ENCODE assay signal across 9 mouse cellular contexts in genomic region chr7:16947959-16948361, GRCm38 (mm10). TPM values are rescaled to one million over a fixed set of nuclear protein-coding genes. Genes with fewer than 3 reads are reported as not detected.
DNase-seq lines count a peak whose midpoint lies in the region; ATAC-seq and TF ChIP-seq lines count a peak whose summit lies in the region.
"Had no signal": no experiment of that assay in that cellular context is flagged by ENCODE, and none has a peak within 500 bp of the region (broad histone marks: within the 10 kb centered on the region; RNA-seq: fewer than 3 reads in every experiment).

No protein-coding gene starts in this region.

- peaks cover 37% of the 10 kb centered on the region for H3K4me1 ChIP-seq in kidney, postnatal 0 days (replicated peaks; ENCODE audit: insufficient read depth, low read length)
- peaks cover 38% of the 10 kb centered on the region for H3K4me1 ChIP-seq in forebrain, postnatal 0 days (ENCODE audit: insufficient read depth)
- peaks cover 36% of the 10 kb centered on the region for H3K4me1 ChIP-seq in hindbrain, postnatal 0 days (ENCODE audit: insufficient read depth, low read length)

- H3K27me3 ChIP-seq in kidney, postnatal 0 days (ENCODE audit: insufficient read depth, low read length): peaks cover 30% of the 10 kb centered on the region
- no peaks in the 10 kb centered on the region for H3K27me3 ChIP-seq in forebrain, postnatal 0 days (ENCODE audit: insufficient read depth, low read length)
- H3K27me3 ChIP-seq in hindbrain, postnatal 0 days (ENCODE audit: insufficient read depth, low read length): no peaks in the 10 kb centered on the region

- H3K27ac ChIP-seq in kidney, postnatal 0 days: no peak overlapping the region; the same call in 1 of the 2 replicates
- peak overlapping the region; percentile 95; the same call in 1 of the 2 replicates for H3K27ac ChIP-seq in forebrain, postnatal 0 days (ENCODE audit: low read depth, low read length)
- peak overlapping the region; percentile 91 for H3K27ac ChIP-seq in hindbrain, postnatal 0 days

- peak overlapping the region; percentile 49; the same call in 1 of the 2 replicates for H3K4me2 ChIP-seq in kidney, postnatal 0 days (ENCODE audit: low read length)
- peak overlapping the region; percentile 91 for H3K4me2 ChIP-seq in forebrain, postnatal 0 days (ENCODE audit: low read depth)
- H3K4me2 ChIP-seq in hindbrain, postnatal 0 days (ENCODE audit: low read depth, low read length): peak overlapping the region; percentile 96

- no peaks in the 10 kb centered on the region for H3K36me3 ChIP-seq in kidney, postnatal 0 days (ENCODE audit: insufficient read depth, low read length)
- H3K36me3 ChIP-seq in forebrain, postnatal 0 days (ENCODE audit: insufficient read depth): no peaks in the 10 kb centered on the region
- no peaks in the 10 kb centered on the region for H3K36me3 ChIP-seq in hindbrain, postnatal 0 days (ENCODE audit: insufficient read depth, low read length)

- H3K9ac ChIP-seq in kidney, postnatal 0 days (ENCODE audit: low read depth, low read length): no peak overlapping the region
- H3K9ac ChIP-seq in forebrain, postnatal 0 days: peak overlapping the region; percentile 97
- H3K9ac ChIP-seq in hindbrain, postnatal 0 days (replicated peaks; ENCODE audit: low read length): peak overlapping the region; percentile 72

- no peak for DNase-seq in kidney, postnatal 0 days (ENCODE audit: low spot score)
- DNase-seq in kidney, adult 18-20 months: no peak
- DNase-seq in cerebellum, adult 18-20 months: peak; percentile 51 to 60
- DNase-seq in forebrain, postnatal 0 days: no peak
- peak; percentile 79 for DNase-seq in hindbrain, postnatal 0 days (ENCODE audit: low spot score)
- peak; percentile 26 for DNase-seq in neural tube, embryonic 10.5 days (ENCODE audit: extremely low spot score, low spot score)
- DNase-seq in B cell, adult 2 months: no peak
- no peak for DNase-seq in urinary bladder, postnatal 25 days (ENCODE audit: low spot score)

- ATAC-seq in kidney, postnatal 0 days (replicated peaks; ENCODE audit: low FRiP score, low read depth): no peak
- ATAC-seq in forebrain, postnatal 0 days: no peak
- ATAC-seq in hindbrain, postnatal 0 days: peak; percentile 6; the same call in 1 of the 2 replicates

- 29% methylated on average over 4 of the region's 4 CpGs for WGBS in kidney, postnatal 0 days
- WGBS in forebrain, postnatal 0 days: under 1% methylated on average over 4 of the region's 4 CpGs
- 1% methylated on average over 4 of the region's 4 CpGs for WGBS in hindbrain, postnatal 0 days

- no peaks in the 10 kb centered on the region for H3K9me3 ChIP-seq in kidney, postnatal 0 days (replicated peaks; ENCODE audit: low read length)
- H3K9me3 ChIP-seq in forebrain, postnatal 0 days (ENCODE audit: low read length): no peaks in the 10 kb centered on the region
- no peaks in the 10 kb centered on the region for H3K9me3 ChIP-seq in hindbrain, postnatal 0 days (ENCODE audit: low read length)

- no peak overlapping the region; the same call in 1 of the 2 replicates for H3K4me3 ChIP-seq in kidney, postnatal 0 days (replicated peaks; ENCODE audit: low read depth, low read length)
- peak overlapping the region; percentile 83 for H3K4me3 ChIP-seq in forebrain, postnatal 0 days (ENCODE audit: low read depth, low read length)
- H3K4me3 ChIP-seq in hindbrain, postnatal 0 days (ENCODE audit: low read length): peak overlapping the region; percentile 64
- H3K4me3 ChIP-seq: erythroblast, embryonic 14.5 days had no signal

- no peak for TF ChIP-seq CTCF in kidney, postnatal 0 days (IDR thresholded peaks at IDR 0.05; ENCODE audit: low read depth)
- no peak for TF ChIP-seq CTCF in forebrain, postnatal 0 days (IDR thresholded peaks at IDR 0.05; ENCODE audit: low read depth)
- no peak for TF ChIP-seq CTCF in hindbrain, postnatal 0 days (IDR thresholded peaks at IDR 0.05; ENCODE audit: low read depth)

RNA-seq across cellular contexts. Expression of gene Pnmal2, which starts 3.5 kb away (rescaled TPM):
- polyA plus RNA-seq in kidney, postnatal 0 days (2015; fragmentation: Nextera tagmentation; extraction: Ambion mirVana): 7.0 and 8.1 TPM in 2 replicates
- total RNA-seq in forebrain, postnatal 0 days (2014; rRNA removed): 98.9 and 133 TPM in 2 replicates
- 87.5 and 134 TPM in 2 replicates for polyA plus RNA-seq in forebrain, postnatal 0 days (2015; fragmentation: Nextera tagmentation; extraction: Ambion mirVana)
- 106 and 118 TPM in 2 replicates for total RNA-seq in hindbrain, postnatal 0 days (2014; rRNA removed)
- 138 and 139 TPM in 2 replicates for polyA plus RNA-seq in hindbrain, postnatal 0 days (2015; fragmentation: Nextera tagmentation; extraction: Ambion mirVana)
- polyA plus RNA-seq: erythroblast, embryonic 14.5 days had no signal

RNA-seq across cellular contexts. Expression of gene Pnmal1, which starts 11.5 kb away (rescaled TPM):
- polyA plus RNA-seq in kidney, postnatal 0 days (2015; fragmentation: Nextera tagmentation; extraction: Ambion mirVana): 0.28 and 0.33 TPM in 2 replicates
- total RNA-seq in forebrain, postnatal 0 days (2014; rRNA removed): 53.4 and 64.8 TPM in 2 replicates
- 51.1 and 61.5 TPM in 2 replicates for polyA plus RNA-seq in forebrain, postnatal 0 days (2015; fragmentation: Nextera tagmentation; extraction: Ambion mirVana)
- 22.7 and 24.3 TPM in 2 replicates for total RNA-seq in hindbrain, postnatal 0 days (2014; rRNA removed)
- 40.9 and 41.2 TPM in 2 replicates for polyA plus RNA-seq in hindbrain, postnatal 0 days (2015; fragmentation: Nextera tagmentation; extraction: Ambion mirVana)
- polyA plus RNA-seq: erythroblast, embryonic 14.5 days had no signal

RNA-seq across cellular contexts. Expression of gene Calm3, which starts 24.0 kb away (rescaled TPM):
- polyA plus RNA-seq in kidney, postnatal 0 days (2015; fragmentation: Nextera tagmentation; extraction: Ambion mirVana): 134 and 136 TPM in 2 replicates
- 1,323 and 1,444 TPM in 2 replicates for total RNA-seq in forebrain, postnatal 0 days (2014; rRNA removed)
- polyA plus RNA-seq in forebrain, postnatal 0 days (2015; fragmentation: Nextera tagmentation; extraction: Ambion mirVana): 403 and 424 TPM in 2 replicates
- 1,865 and 2,018 TPM in 2 replicates for total RNA-seq in hindbrain, postnatal 0 days (2014; rRNA removed)
- polyA plus RNA-seq in hindbrain, postnatal 0 days (2015; fragmentation: Nextera tagmentation; extraction: Ambion mirVana): 435 and 441 TPM in 2 replicates

RNA-seq across cellular contexts. Expression of gene Gm42372, which starts 34.9 kb away (rescaled TPM):
- 0.09 and 0.13 TPM in 2 replicates for polyA plus RNA-seq in kidney, postnatal 0 days (2015; fragmentation: Nextera tagmentation; extraction: Ambion mirVana)
- 34.9 and 40.0 TPM in 2 replicates for total RNA-seq in forebrain, postnatal 0 days (2014; rRNA removed)
- polyA plus RNA-seq in forebrain, postnatal 0 days (2015; fragmentation: Nextera tagmentation; extraction: Ambion mirVana): 4.0 and 5.9 TPM in 2 replicates
- total RNA-seq in hindbrain, postnatal 0 days (2014; rRNA removed): 36.9 and 41.7 TPM in 2 replicates
- 8.2 and 8.9 TPM in 2 replicates for polyA plus RNA-seq in hindbrain, postnatal 0 days (2015; fragmentation: Nextera tagmentation; extraction: Ambion mirVana)
- polyA plus RNA-seq: erythroblast, embryonic 14.5 days had no signal

RNA-seq across cellular contexts. Expression of gene Ptgir, which starts 41.7 kb away (rescaled TPM):
- 2.2 and 2.3 TPM in 2 replicates for polyA plus RNA-seq in kidney, postnatal 0 days (2015; fragmentation: Nextera tagmentation; extraction: Ambion mirVana)
- total RNA-seq in forebrain, postnatal 0 days (2014; rRNA removed): 0.15 TPM in 1 of 2 replicates, not detected in the other
- 0.08 and 0.09 TPM in 2 replicates for polyA plus RNA-seq in forebrain, postnatal 0 days (2015; fragmentation: Nextera tagmentation; extraction: Ambion mirVana)
- 0.18 and 0.21 TPM in 2 replicates for total RNA-seq in hindbrain, postnatal 0 days (2014; rRNA removed)
- 0.05 TPM in 2 replicates for polyA plus RNA-seq in hindbrain, postnatal 0 days (2015; fragmentation: Nextera tagmentation; extraction: Ambion mirVana)

Comparison
In these comparisons a context has a peak if more than half of its experiments do, and no peak if none do; other contexts are left out.
1. DNase-seq: peak in cerebellum, adult 18-20 months (2 of 2), hindbrain, postnatal 0 days (single experiment) and neural tube, embryonic 10.5 days (single experiment); none in kidney, postnatal 0 days (single experiment), kidney, adult 18-20 months (single experiment), forebrain, postnatal 0 days (single experiment), B cell, adult 2 months (0 of 2) and urinary bladder, postnatal 25 days (single experiment).
2. RNA of gene Pnmal1, which starts 11.5 kb away (polyA plus RNA-seq): 51.1 to 61.5 TPM in forebrain, postnatal 0 days and 40.9 to 41.2 TPM in hindbrain, postnatal 0 days; 0.28 to 0.33 TPM in kidney, postnatal 0 days; every median in the first group is over 10 times any median in the second.
3. Peak in every context shown above with its lines, with median percentiles within 50 percentile points of each other: H3K4me2 ChIP-seq.